In genomic region chr10:94480380-94481101, GRCm38 (mm10) we compare ENCODE assay signal across 8 mouse cellular contexts.
A peak's percentile ranks its signal among the peaks of the same experiment; 100 is the strongest.
DNase-seq lines count a peak whose midpoint lies in the region; ATAC-seq and TF ChIP-seq lines count a peak whose summit lies in the region.
"Had no signal": no experiment of that assay in that cellular context is flagged by ENCODE, and none has a peak within 500 bp of the region (broad histone marks: within the 10 kb centered on the region; RNA-seq: fewer than 3 reads in every experiment).

No protein-coding gene starts in this region.

- H3K27me3 ChIP-seq in midbrain, embryonic 11.5 days (ENCODE audit: control insufficient read depth, insufficient read depth, low read length) = no peaks in the 10 kb centered on the region
- H3K27me3 ChIP-seq: neural tube, embryonic 13.5 days had no signal

- H3K36me3 ChIP-seq in midbrain, embryonic 11.5 days (ENCODE audit: control insufficient read depth, insufficient read depth, low read length) = no peaks in the 10 kb centered on the region
- H3K36me3 ChIP-seq: neural tube, embryonic 13.5 days had no signal

- no peak overlapping the region for H3K4me3 ChIP-seq in left cerebral cortex, adult 2 months
- no peak overlapping the region for H3K4me3 ChIP-seq in midbrain, embryonic 11.5 days (ENCODE audit: low read depth, low read length)
- H3K4me3 ChIP-seq: neural tube, embryonic 13.5 days had no signal

- WGBS in midbrain, embryonic 11.5 days = 88% methylated on average over 13 of the region's 13 CpGs

- H3K4me2 ChIP-seq in midbrain, embryonic 11.5 days = no peak overlapping the region
- H3K4me2 ChIP-seq: neural tube, embryonic 13.5 days had no signal

- no peaks in the 10 kb centered on the region for H3K4me1 ChIP-seq in midbrain, embryonic 11.5 days (ENCODE audit: control insufficient read depth, insufficient read depth, low read length)
- H3K4me1 ChIP-seq: neural tube, embryonic 13.5 days had no signal

- peak; percentile 39 to 44 for DNase-seq in left cerebral cortex, adult 2 months (ENCODE audit: extremely low spot score in 1 of 2, low spot score in 2 of 2)
- DNase-seq in left cerebral cortex, adult 11 months (ENCODE audit: low spot score) = no peak
- peak; percentile 52 for DNase-seq in adrenal gland, postnatal 25 days
- peak; percentile 41 for DNase-seq in gastrocnemius, postnatal 10 days
- peak; percentile 44 to 86 for DNase-seq in left cerebral cortex, postnatal 25 days (ENCODE audit: low spot score in 2 of 2)
- DNase-seq in midbrain, embryonic 11.5 days (ENCODE audit: low spot score, missing footprints) = no peak
- no peak for DNase-seq in embryo, embryonic 10 days (ENCODE audit: low spot score)

- peak overlapping the region; percentile 32; the same call in 1 of the 2 replicates for H3K27ac ChIP-seq in left cerebral cortex, adult 2 months
- no peak overlapping the region for H3K27ac ChIP-seq in midbrain, embryonic 11.5 days (ENCODE audit: low read depth, low read length)
- H3K27ac ChIP-seq: neural tube, embryonic 13.5 days had no signal

- ATAC-seq in midbrain, embryonic 11.5 days (ENCODE audit: low FRiP score) = no peak

- no peak for TF ChIP-seq CTCF in left cerebral cortex, adult 2 months (IDR thresholded peaks at IDR 0.05)

- H3K9ac ChIP-seq in midbrain, embryonic 11.5 days (ENCODE audit: low read length) = no peak overlapping the region
- H3K9ac ChIP-seq: neural tube, embryonic 13.5 days had no signal

- intact Hi-C loops in left cerebral cortex, adult 2 months (cut with DNase I) = no loop called here
- intact Hi-C loops in left cerebral cortex, postnatal 25 days (cut with DNase I) = no loop called here

- H3K9me3 ChIP-seq in midbrain, embryonic 11.5 days (ENCODE audit: control insufficient read depth, low read length) = no peaks in the 10 kb centered on the region
- H3K9me3 ChIP-seq: neural tube, embryonic 13.5 days had no signal

Comparison
In these comparisons a context has a peak if more than half of its experiments do, and no peak if none do; other contexts are left out.
1. DNase-seq: peak in left cerebral cortex, adult 2 months (2 of 2), adrenal gland, postnatal 25 days (single experiment), gastrocnemius, postnatal 10 days (single experiment) and left cerebral cortex, postnatal 25 days (2 of 2); none in left cerebral cortex, adult 11 months (single experiment), midbrain, embryonic 11.5 days (single experiment) and embryo, embryonic 10 days (single experiment).